Mouse (Mus musculus): Measurements from ENCODE around the gene Cstf2t.

The Cstf2t gene

GRCm38 (mm10) chr19:31082662-31083429 is at the start of gene Cstf2t:
Gene Cstf2t, plus strand, starts transcription at chr19:31082837.
- peak; percentile 100 for DNase-seq

DNA sequence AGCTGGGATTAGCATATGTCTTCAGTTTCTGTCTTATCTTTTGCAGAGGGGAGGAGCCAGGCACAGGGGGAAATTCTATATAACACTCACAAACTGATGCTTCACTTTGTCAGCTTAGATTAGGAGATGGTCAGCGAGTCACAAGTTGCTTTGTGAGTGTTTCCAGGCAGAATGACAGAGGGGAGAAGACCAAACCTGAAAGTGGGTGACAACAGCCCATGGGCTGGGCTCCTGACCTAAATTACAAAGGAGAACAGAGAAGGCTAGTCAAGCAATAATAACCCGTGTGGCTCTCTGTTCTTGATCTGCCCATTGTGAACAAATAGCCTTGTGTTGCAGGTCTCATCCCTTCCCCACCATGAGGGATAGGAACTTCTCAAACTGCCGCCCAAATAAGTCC is 43.7 kb upstream of the Cstf2t start:
- no peak for DNase-seq

- DNase-seq: no peak
Observed at GRCm38 (mm10) chr19:31040948-31041847, 41.4 kb upstream of the Cstf2t start.

DNA sequence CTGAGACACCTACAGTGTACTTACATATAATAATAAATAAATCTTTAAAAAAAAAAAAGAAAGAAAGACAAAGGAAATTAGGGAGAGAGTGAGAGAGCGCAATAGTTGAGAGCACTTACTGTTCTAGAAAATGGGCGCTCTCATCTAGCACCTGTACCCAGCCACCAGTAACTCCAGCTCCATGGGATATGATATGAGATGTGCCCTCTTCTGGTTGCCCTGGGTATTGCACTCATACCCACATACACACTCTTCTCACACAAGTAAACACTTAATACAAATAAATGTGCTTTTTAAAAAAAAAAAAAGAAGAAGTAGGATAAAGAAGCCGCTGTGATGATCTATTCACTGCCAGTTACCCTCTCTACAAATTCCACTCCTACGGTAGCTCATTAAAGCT is 36.0 kb upstream of the Cstf2t start:
- no peak for DNase-seq

GRCm38 (mm10) chr19:31064740-31065139 is 17.9 kb upstream of the Cstf2t start:
- DNase-seq: no peak

DNA sequence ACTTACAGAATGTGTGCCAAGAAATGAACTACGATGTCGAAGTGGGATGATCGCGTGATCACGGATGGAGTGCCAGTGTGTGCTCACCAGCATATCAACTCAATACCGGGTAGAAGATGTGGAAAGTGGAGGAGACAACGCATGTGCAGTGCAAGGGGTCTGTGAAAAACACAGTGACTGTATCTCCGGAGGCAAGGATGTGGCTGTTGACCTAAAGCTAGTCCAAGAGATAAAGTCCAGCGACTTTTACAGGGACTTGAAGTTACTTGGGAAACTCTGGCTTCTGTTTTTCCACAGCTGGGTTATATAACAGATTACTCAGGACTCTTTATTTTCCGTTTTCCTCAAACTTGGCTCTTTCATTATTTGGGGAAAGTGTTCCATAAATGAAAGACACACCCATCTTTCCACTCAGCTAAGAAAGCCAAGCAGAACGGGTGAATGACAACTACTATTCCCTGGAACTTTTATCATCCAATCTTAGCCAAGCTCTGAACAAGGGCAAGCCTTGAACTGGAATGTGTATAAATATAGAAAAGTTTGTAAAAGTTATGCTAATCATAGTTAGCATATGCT is 17.3 kb upstream of the Cstf2t start:
- no peak for DNase-seq

- no peak for DNase-seq
Observed at GRCm38 (mm10) chr19:31073959-31074716, 8.5 kb upstream of the Cstf2t start.

DNA sequence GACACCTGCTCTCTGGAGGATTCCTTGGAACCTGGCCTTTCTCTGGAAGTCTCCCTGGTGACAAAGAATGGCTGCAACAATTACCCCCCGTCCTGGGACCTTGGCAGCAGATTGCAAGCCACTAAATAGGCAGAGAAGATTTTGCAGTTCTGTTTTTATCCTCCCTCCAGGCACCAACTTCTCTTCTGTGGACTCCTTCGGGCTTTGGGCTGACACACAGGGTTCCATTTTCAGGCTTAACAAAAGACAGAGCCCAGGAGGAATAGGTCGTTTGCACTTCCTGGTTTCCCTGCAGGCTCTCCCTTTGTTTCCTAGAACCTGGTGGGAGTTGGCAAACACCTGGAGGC is 7.9 kb upstream of the Cstf2t start:
- no peak for DNase-seq

DNA sequence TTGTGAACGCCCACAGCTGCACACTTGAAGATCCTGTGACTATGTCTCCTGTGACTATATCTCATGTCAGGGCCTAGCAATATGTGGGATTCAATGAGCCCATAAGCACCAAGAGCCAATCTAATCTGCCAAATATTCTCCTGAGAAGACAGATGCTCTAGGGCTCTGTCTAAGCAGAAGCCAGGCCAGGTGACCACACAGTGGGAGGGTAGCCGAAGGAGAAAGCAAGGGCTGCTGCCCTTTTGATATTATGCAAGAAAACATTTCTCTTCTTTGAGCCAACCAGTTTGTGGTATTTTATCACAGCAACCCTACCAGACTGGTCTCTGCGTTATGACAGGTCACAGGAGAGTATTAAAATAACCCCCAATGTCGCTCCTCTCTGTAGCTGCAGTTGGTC is 6.5 kb upstream of the Cstf2t start:
- no peak for DNase-seq

- no peak for DNase-seq
Observed at GRCm38 (mm10) chr19:31078241-31078640, 4.4 kb upstream of the Cstf2t start.

- DNase-seq: no peak
Observed at GRCm38 (mm10) chr19:31082226-31082625, 411 bp upstream of the Cstf2t start.

DNA sequence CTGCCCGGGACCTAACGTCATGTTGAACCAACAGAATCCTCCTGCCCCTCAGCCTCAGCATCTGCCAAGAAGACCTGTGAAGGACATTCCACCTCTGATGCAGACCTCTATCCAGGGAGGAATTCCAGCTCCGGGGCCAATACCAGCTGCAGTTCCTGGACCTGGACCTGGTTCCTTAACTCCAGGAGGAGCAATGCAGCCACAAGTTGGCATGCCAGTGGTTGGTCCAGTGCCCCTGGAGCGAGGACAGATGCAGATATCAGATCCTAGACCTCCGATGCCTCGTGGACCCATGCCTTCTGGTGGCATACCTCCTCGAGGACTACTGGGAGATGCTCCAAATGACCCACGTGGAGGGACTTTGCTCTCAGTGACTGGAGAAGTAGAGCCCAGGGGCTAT is 1.1 kb downstream of the Cstf2t start:
- no peak for DNase-seq

DNA sequence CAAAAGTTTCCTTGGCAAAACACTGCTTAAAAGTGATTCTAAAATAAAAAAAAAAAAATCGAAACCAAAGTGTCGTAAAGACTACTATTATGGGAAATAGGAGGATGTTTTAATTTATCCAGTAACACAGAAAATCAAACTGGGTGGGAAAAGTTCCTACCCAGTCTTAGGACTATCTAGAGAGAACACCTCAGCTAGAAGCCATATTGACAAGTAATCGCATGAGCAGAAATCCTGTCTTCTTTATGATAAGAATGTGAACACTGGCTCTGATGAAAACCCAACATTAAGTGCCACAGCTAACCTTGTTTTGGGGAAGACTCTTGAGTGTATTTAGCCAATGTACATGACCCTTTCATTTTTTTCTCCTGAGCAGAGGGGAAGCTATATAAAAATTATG is 15.2 kb downstream of the Cstf2t start:
- DNase-seq: no peak

GRCm38 (mm10) chr19:31099369-31099768 is 16.7 kb downstream of the Cstf2t start:
- DNase-seq: no peak

DNA sequence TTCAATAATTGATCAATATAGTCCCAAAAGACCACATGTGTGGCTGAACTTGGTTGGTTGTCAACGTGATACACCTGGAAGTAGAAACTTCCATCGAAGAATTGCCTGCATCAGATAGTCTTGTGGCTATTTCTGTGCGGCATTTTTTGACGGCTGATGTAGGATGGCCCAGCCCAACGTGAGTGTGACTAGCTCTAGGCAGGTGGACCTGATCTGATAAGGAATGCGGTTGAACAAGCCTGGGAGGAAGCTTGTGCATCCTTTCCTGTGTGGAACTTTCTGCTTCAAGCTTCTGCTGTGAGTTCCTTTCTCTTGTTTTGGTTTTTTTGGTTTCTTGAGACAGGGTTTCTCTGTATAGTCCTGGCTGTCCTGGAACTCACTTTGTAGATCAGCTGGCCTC is 22.1 kb downstream of the Cstf2t start:
- DNase-seq: no peak

- DNase-seq: no peak
Observed at GRCm38 (mm10) chr19:31106036-31106435, 23.4 kb downstream of the Cstf2t start.

GRCm38 (mm10) chr19:31106835-31107554 is 24.4 kb downstream of the Cstf2t start:
- no peak for DNase-seq

DNA sequence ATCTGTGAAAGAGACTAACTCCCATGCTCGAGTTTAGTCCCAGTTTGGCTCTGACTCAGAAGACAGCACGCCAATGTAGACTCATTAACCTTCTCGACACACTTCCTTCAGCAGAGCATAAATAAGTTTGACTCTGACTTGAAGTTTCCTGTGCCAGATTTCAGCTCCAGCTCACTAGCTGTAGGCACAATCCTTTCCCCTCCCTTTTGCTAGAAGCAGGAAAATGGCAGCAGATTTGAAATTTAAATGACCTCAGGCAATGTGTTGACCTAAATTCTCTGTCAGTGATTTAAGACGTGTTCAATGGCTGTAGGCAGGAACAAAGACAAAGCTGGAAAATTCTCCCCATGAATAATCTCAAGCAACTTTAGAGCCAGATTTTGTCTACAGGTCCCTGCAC is 32.1 kb downstream of the Cstf2t start:
- peak; percentile 6 for DNase-seq

- no peak for DNase-seq
Observed at GRCm38 (mm10) chr19:31124628-31125027, 42.0 kb downstream of the Cstf2t start.

DNA sequence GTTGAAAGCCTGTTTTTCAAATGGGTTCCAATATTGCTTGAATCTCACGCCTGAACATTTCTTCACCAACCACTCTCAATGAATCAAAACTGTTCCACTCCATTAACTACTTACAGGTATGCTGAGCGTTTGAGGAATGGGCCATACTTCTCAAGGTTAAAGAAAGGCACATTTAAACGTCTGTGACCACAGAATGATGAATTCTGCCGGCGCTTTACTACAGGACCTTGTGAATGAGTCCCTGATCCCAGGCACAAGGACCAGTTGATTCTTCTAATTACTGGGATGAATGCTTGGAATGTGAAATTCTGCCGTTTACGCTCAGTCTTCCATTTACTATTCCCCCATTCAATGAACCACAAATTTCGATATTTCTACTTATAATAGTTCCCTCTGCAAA is 50.0 kb downstream of the Cstf2t start:
- no peak for DNase-seq

GRCm38 (mm10) chr19:31136316-31136715 is 53.7 kb downstream of the Cstf2t start:
- DNase-seq: no peak

Data from lung, postnatal 14 days (tissue).